Mouse (Mus musculus) ES-Bruce4 (cell line): ENCODE data around the gene Retreg3. TPM values are rescaled to one million over a fixed set of nuclear protein-coding genes. Genes with fewer than 3 reads are reported as not detected.

Source experiments
- H3K27ac ChIP-seq: 2 replicates; pipeline ENCODE4 v1.5.1; 2012; ENCODE audit warnings: low read length, inconsistent platforms; ENCODE audit not compliant: insufficient read depth
- H3K27me3 ChIP-seq: 2 replicates; pipeline ENCODE4 v1.6.1; 2012; ENCODE audit warnings: mild to moderate bottlenecking, low read length, inconsistent platforms; ENCODE audit not compliant: control insufficient read depth, poor library complexity, insufficient read depth, severe bottlenecking
- H3K36me3 ChIP-seq: 2 replicates; pipeline ENCODE4 v1.6.1; 2012; ENCODE audit warnings: inconsistent platforms, mild to moderate bottlenecking, low read length, moderate library complexity; ENCODE audit not compliant: control insufficient read depth, poor library complexity, insufficient read depth, severe bottlenecking
- H3K4me1 ChIP-seq: one replicate; pipeline ENCODE4 v1.8.1; 2011; ENCODE audit warnings: low read length; ENCODE audit not compliant: control insufficient read depth, insufficient read depth
- H3K4me3 ChIP-seq: 2 replicates; pipeline ENCODE4 v1.5.1; 2011; ENCODE audit warnings: low read depth, mild to moderate bottlenecking, low read length
- H3K9ac ChIP-seq: 2 replicates; pipeline ENCODE4 v1.6.1; 2012; ENCODE audit warnings: low read depth, mild to moderate bottlenecking, inconsistent platforms; ENCODE audit not compliant: poor library complexity, severe bottlenecking
- H3K9me3 ChIP-seq: replicated peaks from 2 replicates; pipeline ENCODE4 v1.6.1; 2012; ENCODE audit warnings: mild to moderate bottlenecking, low read length, inconsistent platforms; ENCODE audit not compliant: control insufficient read depth, poor library complexity, insufficient read depth, severe bottlenecking
- CTCF ChIP-seq: IDR thresholded peaks from one replicate; pipeline ENCODE4 v1.8.1; 2011; ENCODE audit warnings: low read depth, low read length
- EP300 ChIP-seq: IDR thresholded peaks from 2 replicates; pipeline ENCODE4 v1.6.1; 2011; ENCODE audit warnings: low read depth, low read length; ENCODE audit not compliant: insufficient read depth
- POLR2A ChIP-seq: IDR thresholded peaks from one replicate; pipeline ENCODE4 v1.8.1; 2011; ENCODE audit warnings: low read length; ENCODE audit not compliant: insufficient read depth
- polyA plus RNA-seq: library from polyadenylated mRNA; stranded (reverse); fragments of >200 nt; gene quantifications from 2 replicates; pipeline ENCODE4 v1.2.4, GENCODE M21; 2011; ENCODE audit warnings: low read depth; ENCODE audit not compliant: missing spikeins, insufficient read depth, insufficient read length

The Retreg3 gene
- polyA plus RNA-seq, 1 experiment: 32.3 TPM

GRCm38 (mm10) chr11:101062165-101062884 is 57.4 kb downstream of the Retreg3 start:
- H3K9me3 ChIP-seq: no peaks in the 10 kb centered on the region

GRCm38 (mm10) chr11:101061049-101061448 is 58.6 kb downstream of the Retreg3 start:
- no peak for TF ChIP-seq EP300
- no peak for TF ChIP-seq CTCF
- TF ChIP-seq POLR2A: no peak
- H3K27ac ChIP-seq: no peak overlapping the region
- no peak overlapping the region for H3K4me3 ChIP-seq
- no peaks in the 10 kb centered on the region for H3K27me3 ChIP-seq
- H3K9ac ChIP-seq: no peak overlapping the region
- H3K4me1 ChIP-seq: peaks cover 4% of the 10 kb centered on the region
- H3K9me3 ChIP-seq: no peaks in the 10 kb centered on the region
- H3K36me3 ChIP-seq: no peaks in the 10 kb centered on the region

More at GRCm38 (mm10) chr11:101062165-101062884, 57.4 kb downstream of the Retreg3 start:
- Histone ChIP-seq H3K27me3 (no peaks in the 10 kb centered on the region), H3K9ac (no peak overlapping the region), H3K27ac (no peak overlapping the region), H3K4me1 (peaks cover 4% of the 10 kb centered on the region), H3K4me3 (no peak overlapping the region), H3K36me3 (no peaks in the 10 kb centered on the region)
- TF ChIP-seq CTCF (no peak), EP300 (no peak), POLR2A (no peak)

GRCm38 (mm10) chr11:101060126-101060525 is 59.6 kb downstream of the Retreg3 start:
- Histone ChIP-seq H3K27me3 (no peaks in the 10 kb centered on the region), H3K9me3 (no peaks in the 10 kb centered on the region), H3K27ac (no peak overlapping the region), H3K4me1 (peaks cover 4% of the 10 kb centered on the region), H3K9ac (no peak overlapping the region), H3K4me3 (no peak overlapping the region), H3K36me3 (no peaks in the 10 kb centered on the region)
- TF ChIP-seq POLR2A (no peak), CTCF (no peak), EP300 (no peak)

- Histone ChIP-seq H3K27ac (no peak overlapping the region), H3K36me3 (no peaks in the 10 kb centered on the region), H3K9ac (no peak overlapping the region), H3K4me3 (no peak overlapping the region), H3K4me1 (peaks cover 4% of the 10 kb centered on the region), H3K27me3 (no peaks in the 10 kb centered on the region), H3K9me3 (no peaks in the 10 kb centered on the region)
- no peak for TF ChIP-seq POLR2A
- no peak for TF ChIP-seq EP300
- TF ChIP-seq CTCF: no peak
These were observed 60.2 kb downstream of the Retreg3 start for GRCm38 (mm10) chr11:101059473-101059872.

GRCm38 (mm10) chr11:101058726-101059125 is 61.0 kb downstream of the Retreg3 start:
- no peak overlapping the region for H3K9ac ChIP-seq
- no peaks in the 10 kb centered on the region for H3K27me3 ChIP-seq
- no peaks in the 10 kb centered on the region for H3K36me3 ChIP-seq
- peaks cover 4% of the 10 kb centered on the region for H3K4me1 ChIP-seq
- TF ChIP-seq CTCF (no peak), POLR2A (no peak), EP300 (no peak)
- no peaks in the 10 kb centered on the region for H3K9me3 ChIP-seq
- H3K27ac ChIP-seq: no peak overlapping the region
- H3K4me3 ChIP-seq: no peak overlapping the region

- no peak overlapping the region for H3K9ac ChIP-seq
- H3K27ac ChIP-seq: no peak overlapping the region
- peak; percentile 71 for TF ChIP-seq CTCF
- no peak for TF ChIP-seq POLR2A
- H3K4me1 ChIP-seq: peaks cover 3% of the 10 kb centered on the region
- no peaks in the 10 kb centered on the region for H3K36me3 ChIP-seq
- no peaks in the 10 kb centered on the region for H3K27me3 ChIP-seq
- no peaks in the 10 kb centered on the region for H3K9me3 ChIP-seq
- H3K4me3 ChIP-seq: no peak overlapping the region
These were observed 61.8 kb downstream of the Retreg3 start for GRCm38 (mm10) chr11:101057860-101058259.
